Mouse (Mus musculus): ENCODE measurements at regions not wholly inside any gene's neighbourhood (a gene's known extent, or its start where the extent isn't known, plus 50 kb on each side); places are given as distances from the start of the nearest gene placed in this dataset.

DNA sequence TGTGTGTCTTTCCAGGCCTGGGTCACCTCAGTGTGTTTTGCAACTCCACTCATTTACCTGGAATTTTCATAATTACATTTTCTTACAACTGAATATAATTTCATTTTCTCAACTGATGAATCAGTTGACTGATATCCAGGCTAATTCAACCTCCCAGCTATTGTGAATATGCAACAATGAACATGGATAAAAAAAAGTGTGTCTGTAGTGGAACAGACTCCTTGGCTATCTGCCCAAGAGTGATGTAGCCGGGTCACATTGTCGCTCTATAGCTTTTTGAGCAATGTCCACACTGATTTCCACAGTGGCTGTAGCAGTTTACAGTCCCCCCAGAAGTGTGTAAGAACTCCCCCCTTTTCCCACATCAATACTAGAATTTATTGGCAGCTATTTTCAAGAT lies 162.4 kb downstream of the Gm19935 start:
- TF ChIP-seq POLR2A (IDR thresholded peaks at IDR 0.05; ENCODE audit: insufficient read length, low read depth): no peak
- no peak for TF ChIP-seq USF1 (IDR thresholded peaks at IDR 0.05; ENCODE audit: low read depth)
- no peak for TF ChIP-seq MAX (IDR thresholded peaks at IDR 0.05; ENCODE audit: low read depth)

Data from myocyte (in vitro differentiated cells).